25 mouse cellular contexts compared by ENCODE assay signal in the genomic region with DNA sequence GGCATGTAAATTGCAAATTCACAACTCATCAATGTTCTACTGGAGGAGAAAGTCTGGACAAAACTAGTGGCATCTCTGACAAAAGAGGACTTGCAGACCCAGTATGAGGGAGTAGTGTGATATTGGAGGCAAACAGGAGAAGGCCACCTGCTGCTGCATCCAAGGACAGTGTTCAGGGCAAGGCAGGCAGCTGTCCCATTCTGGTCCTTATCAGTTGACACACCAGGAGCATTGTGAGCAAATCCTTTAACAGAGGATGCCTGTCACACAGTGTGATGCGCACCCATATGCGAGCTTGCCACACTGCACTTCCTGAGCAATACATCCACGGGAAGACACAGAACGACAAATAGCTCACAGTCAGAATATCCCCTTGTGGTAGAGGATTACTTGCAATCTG. TPM values are rescaled to one million over a fixed set of nuclear protein-coding genes. Genes with fewer than 3 reads are reported as not detected.
"Had no signal": no experiment of that assay in that cellular context is flagged by ENCODE, and none has a peak within 500 bp of the region (broad histone marks: within the 10 kb centered on the region; RNA-seq: fewer than 3 reads in every experiment).

No protein-coding gene starts in this region.

- DNase-seq: retina, postnatal 1 day; right cerebral cortex, adult 18-20 months; right cerebral cortex, postnatal 14 days; right cerebral cortex, postnatal 25 days; right cerebral cortex, postnatal 4 days; spleen, adult 18-20 months; thymus, adult 18-20 months; thymus, adult 2 months; thymus, postnatal 14 days; thymus, postnatal 25 days; thymus, postnatal 36 days; thymus, postnatal 4 days had no signal

- H3K27me3 ChIP-seq: neural tube, embryonic 12.5 days; neural tube, embryonic 13.5 days; neural tube, embryonic 15.5 days; stomach, embryonic 15.5 days had no signal

- H3K4me3 ChIP-seq: neural tube, embryonic 12.5 days; neural tube, embryonic 13.5 days; neural tube, embryonic 15.5 days; stomach, embryonic 15.5 days had no signal

- H3K4me1 ChIP-seq: neural tube, embryonic 12.5 days; neural tube, embryonic 13.5 days; neural tube, embryonic 15.5 days; stomach, embryonic 15.5 days had no signal

- H3K27ac ChIP-seq: neural tube, embryonic 12.5 days; neural tube, embryonic 13.5 days; neural tube, embryonic 15.5 days; stomach, embryonic 15.5 days; stomach, postnatal 0 days had no signal

- H3K36me3 ChIP-seq: neural tube, embryonic 12.5 days; neural tube, embryonic 13.5 days; neural tube, embryonic 15.5 days; stomach, embryonic 15.5 days had no signal

RNA-seq across cellular contexts. Expression of a gene that starts 12.9 kb away (rescaled TPM):
- total RNA-seq: neutrophil, adult 5-6 weeks had no signal
- polyA plus RNA-seq: neural tube, embryonic 11.5 days; small intestine, adult 2 months; spleen, adult 2 months; stomach, embryonic 14.5 days; stomach, embryonic 15.5 days; stomach, embryonic 16.5 days; stomach, postnatal 0 days; thymus, adult 2 months; urinary bladder, adult 2 months had no signal

RNA-seq across cellular contexts. Expression of a gene that starts 50.5 kb away (rescaled TPM):
- total RNA-seq: neutrophil, adult 5-6 weeks had no signal
- polyA plus RNA-seq: neural tube, embryonic 11.5 days; neural tube, embryonic 14.5 days; neural tube, embryonic 15.5 days had no signal

RNA-seq across cellular contexts. Expression of a gene that starts 54.1 kb away (rescaled TPM):
- total RNA-seq: neutrophil, adult 5-6 weeks had no signal
- polyA plus RNA-seq: neural tube, embryonic 11.5 days; neural tube, embryonic 12.5 days; neural tube, embryonic 13.5 days; neural tube, embryonic 14.5 days; neural tube, embryonic 15.5 days; small intestine, adult 2 months; spleen, adult 2 months; stomach, embryonic 14.5 days; stomach, embryonic 15.5 days; stomach, embryonic 16.5 days; stomach, postnatal 0 days; thymus, adult 2 months; urinary bladder, adult 2 months had no signal
